Mouse (Mus musculus) kidney, adult 18-20 months (tissue): Measurements from ENCODE around the gene Olfr55.
"Not testable (repeated sequence)": the region's sequence is repeated elsewhere in the genome, so short reads cannot be mapped to it uniquely, and the experiment has no call there.

Experiments used
- DNase-seq: peaks from one replicate; pipeline ENCODE4 v3.0.0; 2021

The Olfr55 gene

DNA sequence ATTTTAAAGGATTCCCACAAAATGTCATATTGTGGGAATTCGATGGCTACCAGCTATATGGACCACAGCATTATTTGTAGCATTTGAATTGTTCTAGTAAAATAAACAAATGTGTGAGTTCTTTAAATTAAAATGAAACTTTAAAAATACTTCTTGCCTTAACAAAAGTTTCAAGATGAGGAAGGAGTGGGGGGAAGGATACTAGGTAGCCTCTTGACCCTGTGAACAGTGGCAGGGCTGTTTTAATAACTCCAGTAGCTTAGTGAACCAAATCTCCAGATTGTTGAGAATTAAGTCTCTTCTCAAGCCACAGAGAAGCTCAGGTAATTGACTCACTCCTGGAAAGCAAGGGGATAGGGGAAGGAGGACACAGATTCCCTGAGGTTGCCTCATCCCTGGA is at the start of gene Olfr55:
Gene Olfr55 (plus strand): TSS at position 301 of the 400 bp plus-strand sequence.
- not testable (repeated sequence) for DNase-seq

DNA sequence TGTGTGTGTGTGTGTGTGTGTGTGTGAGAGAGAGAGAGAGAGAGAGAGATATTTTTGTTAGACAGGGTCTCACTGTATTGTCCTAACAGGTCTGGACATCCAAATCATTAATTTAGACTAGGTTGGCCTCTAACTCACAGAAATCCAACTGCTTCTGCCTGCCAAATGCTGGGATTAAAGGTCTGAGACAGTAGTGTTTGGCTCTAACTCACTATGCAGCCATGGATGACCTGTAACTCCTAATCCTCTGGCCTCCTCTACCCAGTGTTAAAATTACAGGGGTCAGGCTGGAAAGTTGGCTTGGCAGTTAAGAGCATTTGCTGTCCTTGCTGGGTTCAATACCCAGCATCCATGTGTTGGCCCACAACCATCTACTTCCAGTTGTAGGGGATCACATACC is 43.7 kb upstream of the Olfr55 start:
- no peak for DNase-seq

DNA sequence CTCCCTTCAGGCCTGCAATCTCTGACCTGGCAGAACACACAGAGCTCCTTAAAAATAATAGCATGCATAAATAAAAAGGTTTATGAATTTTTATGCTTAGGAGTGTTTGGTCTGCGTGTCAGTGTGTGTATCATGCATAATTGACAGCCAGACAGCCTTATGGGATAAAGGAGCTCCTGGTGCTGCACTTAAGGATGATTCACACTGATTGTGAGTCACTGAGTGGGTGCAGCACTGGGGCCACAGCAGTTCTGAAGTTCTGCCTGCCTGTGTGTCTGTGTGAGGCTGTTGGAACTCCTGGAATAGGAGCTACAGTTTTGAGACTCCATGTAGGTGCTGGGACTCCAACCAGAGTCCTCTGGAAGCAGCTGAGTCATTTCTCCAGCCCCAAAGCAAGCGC is 42.0 kb upstream of the Olfr55 start:
- DNase-seq = no peak

DNA sequence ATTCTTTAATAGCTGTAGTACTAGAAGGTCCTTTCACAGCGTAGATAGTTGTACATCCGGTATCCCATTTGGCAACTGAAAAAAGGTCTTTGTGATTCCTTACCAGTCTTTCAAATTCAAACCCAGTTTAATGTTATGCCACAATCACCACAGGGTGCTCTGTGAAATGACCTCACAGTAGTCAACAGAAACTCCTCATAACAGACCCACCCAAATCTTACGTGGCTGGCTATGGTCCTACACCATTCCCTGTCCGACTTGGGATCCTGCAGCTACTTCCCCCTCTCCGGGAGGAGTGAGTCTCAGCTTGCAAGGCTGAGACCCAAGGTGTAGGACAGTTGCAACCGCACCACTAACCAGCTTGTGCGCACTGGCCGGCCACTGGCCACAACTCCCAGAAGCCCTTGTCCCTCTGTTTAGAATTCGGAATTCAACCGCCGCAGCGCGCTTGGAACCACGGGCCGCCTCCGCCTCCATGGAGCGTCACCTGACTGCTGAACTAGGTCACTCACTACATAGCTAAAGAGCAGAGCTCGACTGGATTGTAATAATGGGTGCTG is 28.9 kb upstream of the Olfr55 start, which contains the start of gene Morc2b:
Gene Morc2b (minus strand): TSS at position 423 of the 560 bp plus-strand sequence.
- DNase-seq = no peak

DNA sequence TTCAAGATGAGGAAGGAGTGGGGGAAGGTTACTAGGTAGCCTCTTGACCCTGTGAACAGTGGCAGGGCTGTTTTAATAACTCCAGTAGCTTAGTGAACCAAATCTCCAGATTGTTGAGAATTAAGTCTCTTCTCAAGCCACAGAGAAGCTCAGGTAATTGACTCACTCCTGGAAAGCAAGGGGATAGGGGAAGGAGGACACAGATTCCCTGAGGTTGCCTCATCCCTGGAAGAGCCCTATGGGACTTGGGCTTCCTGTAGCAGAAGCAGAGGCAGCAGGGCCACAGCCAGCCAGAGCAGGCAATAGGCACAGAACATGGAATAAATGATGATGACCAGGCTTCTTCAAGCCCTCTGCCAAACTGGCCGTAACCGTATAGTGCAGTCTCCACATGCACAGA is 22.8 kb downstream of the Olfr55 start, which contains the start of gene Olfr239:
Gene Olfr239 (plus strand): TSS at position 301 of the 400 bp plus-strand sequence.
- DNase-seq = not testable (repeated sequence)

DNA sequence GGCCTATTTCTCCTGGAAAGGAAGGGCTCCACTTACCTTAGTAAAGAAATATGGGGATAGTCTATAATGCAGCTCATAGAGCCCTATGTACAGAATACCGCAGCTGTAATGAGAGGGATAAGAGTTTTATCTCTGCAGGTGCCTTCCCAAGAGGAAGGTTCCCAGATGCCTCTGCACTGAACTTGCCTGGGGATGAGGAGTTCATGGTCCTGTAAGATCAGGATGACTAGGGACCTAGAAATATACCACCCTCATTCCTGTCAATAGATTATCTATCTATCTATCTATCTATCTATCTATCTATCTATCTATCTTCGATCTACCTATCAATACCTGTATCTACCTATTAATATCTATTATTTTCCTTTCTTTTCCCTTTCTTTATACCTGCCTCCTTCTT is 53.3 kb downstream of the Olfr55 start, which contains the start of gene Olfr1564:
Gene Olfr1564 (minus strand): TSS at position 101 of the 400 bp plus-strand sequence.
- DNase-seq = no peak
